Mouse (Mus musculus): ENCODE results near the gene 9130019O22Rik. TPM values are rescaled to one million over a fixed set of nuclear protein-coding genes. Genes with fewer than 3 reads are reported as not detected.
"Not testable (repeated sequence)": the region's sequence is repeated elsewhere in the genome, so short reads cannot be mapped to it uniquely, and the experiment has no call there.

9130019O22Rik gene
- 1 to 10 TPM; 2.8 to 4.0 TPM for total RNA-seq (2021)

GRCm38 (mm10) chr7:127386641-127387392 is at the start of gene 9130019O22Rik:
Gene 9130019O22Rik, minus strand, starts transcription at chr7:127387166.
- intact Hi-C loops (cut with DNase I) = no loop called here
- DNase-seq (ENCODE audit: low spot score in 2 of 2) = peak; percentile 94 to 95

DNA sequence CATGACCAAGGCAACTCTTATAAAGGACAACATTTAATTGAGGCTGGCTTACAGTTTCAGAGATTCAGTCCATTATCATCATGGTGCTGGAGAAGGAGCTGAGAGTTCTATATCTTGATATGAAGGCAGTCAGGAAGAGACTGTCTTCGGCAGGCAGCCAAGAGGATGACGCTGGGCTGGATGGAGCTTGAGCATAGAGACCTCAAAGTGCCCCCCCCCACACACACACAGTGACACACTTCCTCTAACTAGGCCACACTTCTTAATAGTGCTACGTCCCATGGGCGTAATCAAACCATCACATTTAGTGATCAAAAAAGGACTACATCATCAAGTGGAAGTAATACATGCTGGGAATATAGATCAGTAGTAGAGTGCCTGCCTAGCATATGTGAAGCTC is 48.2 kb upstream of the 9130019O22Rik start:
- intact Hi-C loops (cut with DNase I) = no loop called here

DNA sequence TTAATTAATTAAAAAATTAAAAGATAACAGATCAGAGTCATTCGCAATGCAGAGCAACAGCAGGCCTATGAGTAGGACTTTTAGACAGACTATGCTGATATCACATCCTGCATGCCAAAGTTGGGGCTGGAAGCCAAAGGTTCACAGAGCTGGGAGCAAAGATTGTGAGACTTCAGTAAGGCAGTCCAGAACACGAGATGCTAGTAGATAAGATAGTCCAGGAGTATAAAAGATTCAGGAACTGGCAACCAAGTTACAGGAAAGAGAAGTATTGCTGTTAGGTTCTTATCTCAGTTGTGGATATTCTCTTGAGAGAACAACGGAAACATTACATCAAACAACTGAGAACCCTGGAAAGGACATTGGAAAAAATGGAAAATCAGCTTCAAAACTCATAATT is 39.4 kb upstream of the 9130019O22Rik start:
- no peak for DNase-seq (ENCODE audit: low spot score in 2 of 2)
- intact Hi-C loops (cut with DNase I) = no loop called here

More for the DNA sequence above, 48.2 kb upstream of the 9130019O22Rik start:
- DNase-seq (ENCODE audit: low spot score in 2 of 2) = no peak

DNA sequence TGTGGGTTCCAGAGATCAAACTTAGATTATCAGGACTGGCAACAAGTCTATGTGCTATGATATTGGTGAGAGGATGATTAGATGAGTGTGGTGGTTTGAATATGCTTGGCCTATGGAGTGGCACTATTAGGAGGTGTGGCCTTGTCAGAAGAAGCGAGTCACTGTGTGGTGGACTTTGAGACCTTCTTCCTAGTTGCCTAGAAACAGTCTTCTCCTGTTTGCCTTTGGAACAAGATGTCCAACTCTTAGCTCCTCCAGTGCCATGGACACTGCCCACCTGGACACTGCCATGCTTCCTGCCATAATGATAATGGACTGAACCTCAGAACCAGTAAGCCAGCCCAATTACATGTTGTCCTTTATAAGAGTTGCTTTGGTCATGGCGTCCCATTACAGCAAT is 38.9 kb upstream of the 9130019O22Rik start:
- no peak for DNase-seq (ENCODE audit: low spot score in 2 of 2)
- intact Hi-C loops (cut with DNase I) = no loop called here

GRCm38 (mm10) chr7:127425291-127425690 is 38.3 kb upstream of the 9130019O22Rik start:
- intact Hi-C loops (cut with DNase I) = no loop called here
- DNase-seq (ENCODE audit: low spot score in 2 of 2) = no peak

DNA sequence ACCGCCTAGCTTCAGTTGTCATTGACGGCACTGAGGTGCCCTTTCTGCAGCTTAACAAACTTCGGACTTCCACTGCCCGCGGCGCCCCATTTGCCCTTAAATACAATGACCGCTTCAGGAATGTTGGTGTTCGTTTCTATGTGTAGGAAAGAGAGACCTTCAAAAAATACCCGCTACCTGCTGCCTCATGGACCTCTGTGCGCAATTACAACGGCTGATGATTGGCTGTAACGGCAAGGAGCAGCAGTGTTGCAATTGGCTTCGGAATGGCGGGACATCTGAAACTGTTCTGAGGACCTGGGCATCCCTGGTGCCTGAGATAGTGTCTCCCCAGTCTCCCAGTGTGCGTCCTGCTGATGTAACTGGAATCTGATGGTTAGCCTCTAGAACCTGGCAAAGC is 35.3 kb upstream of the 9130019O22Rik start:
- intact Hi-C loops (cut with DNase I) = no loop called here
- DNase-seq (ENCODE audit: low spot score in 2 of 2) = peak; percentile 42 to 65

- peak; percentile 89 to 93 for DNase-seq (ENCODE audit: low spot score in 2 of 2)
- intact Hi-C loops (cut with DNase I) = no loop called here
These were observed 34.6 kb upstream of the 9130019O22Rik start, which contains the start of gene Zfp688 for GRCm38 (mm10) chr7:127421388-127422191. Gene Zfp688, minus strand, starts transcription at chr7:127422068.

- no peak for DNase-seq (ENCODE audit: low spot score in 2 of 2)
- intact Hi-C loops (cut with DNase I) = no loop called here
These were observed 24.5 kb upstream of the 9130019O22Rik start for GRCm38 (mm10) chr7:127411418-127411817.

DNA sequence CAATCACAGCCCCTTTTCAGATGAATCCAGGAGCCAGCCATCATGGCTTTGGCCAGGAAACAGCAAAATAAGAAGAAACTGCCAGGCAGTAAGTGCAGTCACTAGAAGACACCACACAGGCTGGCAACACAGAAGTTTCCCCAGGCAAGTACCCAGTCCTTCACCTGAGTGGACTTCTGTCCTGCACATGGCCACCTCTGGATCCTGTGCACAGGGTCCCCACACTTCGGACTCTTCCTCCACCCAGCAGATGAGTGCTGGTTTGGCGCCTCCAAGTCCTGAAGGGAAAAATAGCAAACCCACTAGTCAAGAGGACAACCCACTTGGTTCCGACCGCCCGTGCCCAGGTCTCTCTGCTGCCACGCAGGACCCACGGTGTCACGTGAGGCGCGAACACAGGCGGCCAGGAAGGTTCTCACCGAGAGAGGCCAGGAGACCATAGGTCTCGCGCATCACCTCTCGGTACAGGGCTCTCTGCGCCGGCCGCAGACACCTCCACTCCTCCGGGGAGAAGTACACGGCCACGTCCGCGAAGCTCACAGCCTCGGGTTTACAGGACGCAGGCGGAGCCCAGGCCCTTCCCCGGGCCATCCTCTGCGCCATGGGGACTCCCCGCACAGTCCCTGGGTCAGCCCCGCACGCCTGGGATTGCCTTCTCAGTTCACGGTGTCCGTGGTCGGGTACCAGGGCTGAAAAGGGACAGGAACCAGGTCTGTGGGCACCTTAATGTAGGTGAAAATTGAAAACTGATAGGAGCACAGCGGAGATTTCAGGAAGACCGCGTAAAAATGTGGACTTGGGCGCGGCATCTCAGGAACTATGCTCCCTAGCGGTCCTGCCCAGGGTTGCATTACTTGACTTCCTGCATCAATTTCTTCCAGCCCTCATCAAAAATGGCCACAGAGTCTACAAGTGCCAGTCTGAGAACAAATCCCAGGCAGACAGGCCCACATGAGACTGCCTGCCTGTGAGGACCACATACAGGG is 19.3 kb upstream of the 9130019O22Rik start, which contains the start of gene Zfp764:
Gene Zfp764, minus strand, starts transcription at position 821 of the 986 bp plus-strand sequence.
- peak; percentile 86 to 89 for DNase-seq (ENCODE audit: low spot score in 2 of 2)
- intact Hi-C loops (cut with DNase I) = not testable (repeated sequence)

DNA sequence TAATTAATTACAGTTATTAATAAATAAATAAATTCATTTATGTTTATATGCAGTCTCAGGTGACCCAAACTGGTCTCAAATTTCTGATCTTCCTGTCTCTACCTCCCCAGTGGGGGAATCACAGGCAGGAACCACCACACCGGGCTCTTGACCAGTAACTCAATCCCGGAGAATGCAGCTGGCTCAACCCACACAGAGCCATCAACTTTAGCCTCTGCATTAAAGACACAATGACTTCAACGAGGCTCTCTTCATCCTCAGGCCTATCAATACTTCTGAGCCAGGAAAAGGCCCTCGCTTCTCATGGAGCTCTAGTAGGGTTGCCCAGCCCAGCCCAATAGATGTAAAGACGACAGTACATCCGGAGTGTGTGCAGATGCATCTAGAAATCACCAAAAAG is 17.1 kb upstream of the 9130019O22Rik start:
- DNase-seq (ENCODE audit: low spot score in 2 of 2); intact Hi-C loops (cut with DNase I): not testable (repeated sequence)

GRCm38 (mm10) chr7:127402980-127403379 is 16.0 kb upstream of the 9130019O22Rik start:
- DNase-seq (ENCODE audit: low spot score in 2 of 2) = no peak

GRCm38 (mm10) chr7:127400355-127400754 is 13.4 kb upstream of the 9130019O22Rik start:
- DNase-seq (ENCODE audit: low spot score in 2 of 2) = no peak

More at GRCm38 (mm10) chr7:127402980-127403379, 16.0 kb upstream of the 9130019O22Rik start:
- intact Hi-C loops (cut with DNase I) = no loop called here

GRCm38 (mm10) chr7:127393944-127394333 is 7.0 kb upstream of the 9130019O22Rik start:
- intact Hi-C loops (cut with DNase I) = no loop called here
- no peak for DNase-seq (ENCODE audit: low spot score in 2 of 2)

More at GRCm38 (mm10) chr7:127400355-127400754, 13.4 kb upstream of the 9130019O22Rik start:
- intact Hi-C loops (cut with DNase I) = no loop called here

DNA sequence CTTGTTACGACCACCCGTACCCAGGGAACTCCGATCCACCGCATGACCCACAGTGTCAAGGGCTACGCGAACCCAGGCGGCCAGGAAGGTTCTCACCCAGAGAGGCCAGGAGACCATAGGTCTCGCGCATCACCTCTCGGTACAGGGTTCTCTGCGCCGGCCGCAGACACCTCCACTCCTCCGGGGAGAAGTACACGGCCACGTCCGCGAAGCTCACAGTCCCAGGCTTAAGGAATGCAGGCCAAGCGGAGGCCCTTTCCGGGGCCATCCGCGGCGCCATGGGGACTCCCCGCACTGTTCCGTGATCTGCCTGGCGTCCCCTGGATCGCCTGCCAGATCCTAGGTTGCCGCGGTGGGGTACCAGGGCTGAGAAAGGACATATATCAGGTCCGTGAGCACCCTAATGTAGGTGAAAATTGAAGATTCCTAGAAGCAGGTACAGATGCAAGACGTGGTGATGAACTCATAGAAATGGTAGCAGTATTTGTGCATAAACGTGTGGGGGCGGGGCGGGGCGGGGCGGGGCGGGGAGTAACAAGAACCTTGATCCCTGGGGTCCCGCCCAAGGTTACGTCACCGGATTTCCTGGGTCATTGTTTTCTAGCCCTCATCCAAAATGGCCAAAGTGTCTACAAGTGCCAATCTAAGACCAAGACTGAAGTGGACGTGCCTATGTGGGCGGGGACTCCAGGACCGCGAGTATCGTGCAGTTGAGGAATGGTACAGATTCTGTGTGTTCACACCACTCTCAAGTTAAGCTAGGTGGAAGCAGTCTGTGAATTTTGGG is 6.4 kb upstream of the 9130019O22Rik start, which contains the start of gene E430018J23Rik:
Gene E430018J23Rik, minus strand, starts transcription at position 473 of the 787 bp plus-strand sequence.
- intact Hi-C loops (cut with DNase I) = no loop called here
- DNase-seq (ENCODE audit: low spot score in 2 of 2) = peak; percentile 95 to 99

DNA sequence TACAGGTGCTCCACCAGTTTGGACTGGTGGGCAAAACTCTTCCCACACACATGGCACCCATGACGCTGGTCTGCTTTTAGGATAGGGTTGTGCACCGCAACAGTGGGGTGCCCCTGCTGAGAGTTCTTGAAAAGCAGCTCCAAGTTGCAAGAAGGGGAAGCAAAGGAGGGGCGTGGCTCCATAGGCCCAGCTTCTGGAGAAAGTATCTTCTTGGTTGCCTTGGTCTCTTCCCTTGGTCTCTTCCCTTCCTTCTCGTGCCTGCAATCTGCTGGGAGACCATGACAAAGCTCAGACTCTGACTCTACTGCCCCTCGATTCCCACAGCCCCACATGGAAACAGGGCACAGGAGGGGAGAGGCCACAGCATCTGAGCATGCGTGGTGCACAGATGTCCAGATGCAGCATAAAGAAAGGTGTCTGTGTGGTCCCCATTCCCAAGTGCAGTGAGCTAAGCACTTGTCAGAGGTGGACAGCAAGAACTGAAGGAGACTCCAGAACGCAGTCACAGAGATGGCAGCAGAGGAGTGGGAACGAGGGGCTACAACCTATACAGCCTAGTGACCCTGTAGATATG is 5.4 kb upstream of the 9130019O22Rik start:
- intact Hi-C loops (cut with DNase I) = no loop called here
- DNase-seq (ENCODE audit: low spot score in 2 of 2) = no peak

DNA sequence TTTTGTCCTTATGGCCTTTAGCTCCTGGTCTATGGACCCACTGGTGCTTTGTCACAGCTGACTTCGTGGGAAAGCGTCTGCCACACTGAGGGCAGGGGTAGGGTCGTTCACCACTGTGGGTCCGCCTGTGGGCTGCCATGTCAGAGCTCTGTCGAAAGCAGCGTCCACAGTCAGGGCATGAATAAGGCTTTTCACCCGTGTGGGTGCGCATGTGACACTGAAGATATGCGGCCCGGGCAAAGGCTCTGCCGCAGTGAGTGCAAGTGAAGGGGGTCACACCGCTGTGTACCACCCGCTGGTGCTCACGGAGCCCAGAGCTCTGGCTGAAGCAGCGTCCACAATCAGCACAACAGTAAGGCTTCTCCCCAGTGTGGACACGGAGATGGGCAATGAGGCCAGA is 4.6 kb upstream of the 9130019O22Rik start:
- intact Hi-C loops (cut with DNase I) = no loop called here
- DNase-seq (ENCODE audit: low spot score in 2 of 2) = no peak

DNA sequence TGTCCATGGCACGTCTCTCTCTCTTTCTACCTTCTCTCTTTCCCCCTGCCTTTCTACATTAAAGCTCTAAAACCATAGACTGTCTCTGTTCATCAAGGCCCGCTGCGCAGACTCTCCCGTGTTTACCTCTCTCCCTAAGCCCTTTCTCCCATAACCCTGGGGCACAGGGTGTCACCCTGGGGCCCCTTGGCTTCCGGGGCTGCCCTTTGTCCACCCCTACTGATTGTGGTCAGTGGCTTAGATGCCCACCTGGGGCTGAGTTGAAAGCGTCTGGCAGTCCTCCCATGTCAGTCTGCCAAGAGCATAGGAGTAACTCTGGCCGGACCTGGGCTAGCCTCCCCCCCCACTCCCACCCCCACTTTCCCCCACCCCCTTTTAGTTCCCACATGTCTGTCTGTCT is 3.3 kb upstream of the 9130019O22Rik start:
- intact Hi-C loops (cut with DNase I) = no loop called here
- no peak for DNase-seq (ENCODE audit: low spot score in 2 of 2)

DNA sequence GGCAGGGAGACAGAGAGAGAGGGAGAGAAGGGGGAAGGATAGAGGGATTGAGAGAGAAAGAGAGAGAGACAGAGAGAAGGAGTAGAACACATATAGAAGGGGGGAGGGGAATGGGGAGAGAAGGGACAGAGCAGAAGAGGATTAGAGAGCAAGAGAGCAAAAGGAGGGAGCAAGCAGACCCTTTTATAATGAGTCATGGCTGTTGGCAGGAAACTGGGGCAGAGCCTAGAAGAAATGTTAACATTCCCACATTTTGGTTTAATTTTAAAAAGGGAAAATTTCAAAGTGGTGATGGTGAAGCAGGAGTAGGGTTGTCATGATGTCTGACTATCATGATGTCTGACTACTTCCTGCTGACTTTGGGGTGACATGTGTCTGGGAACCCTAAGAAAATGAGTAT is 1.2 kb upstream of the 9130019O22Rik start:
- intact Hi-C loops (cut with DNase I); DNase-seq (ENCODE audit: low spot score in 2 of 2): not testable (repeated sequence)
